Mouse (Mus musculus) activated CD4-positive, CD25-positive, alpha-beta regulatory T cell (primary cell): ENCODE measurements around the gene Klhl20. TPM values are rescaled to one million over a fixed set of nuclear protein-coding genes. Genes with fewer than 3 reads are reported as not detected.

Source experiments
- polyA plus RNA-seq, 2 experiments: library from polyadenylated mRNA; unstranded; fragments of 100-300 nt; shearing (Covaris generic); gene quantifications; one replicate each; pipeline ENCODE4 v1.2.1; 2017

The Klhl20 gene
- polyA plus RNA-seq: 10 to 100 TPM; 27.9 to 29.2 TPM

DNA sequence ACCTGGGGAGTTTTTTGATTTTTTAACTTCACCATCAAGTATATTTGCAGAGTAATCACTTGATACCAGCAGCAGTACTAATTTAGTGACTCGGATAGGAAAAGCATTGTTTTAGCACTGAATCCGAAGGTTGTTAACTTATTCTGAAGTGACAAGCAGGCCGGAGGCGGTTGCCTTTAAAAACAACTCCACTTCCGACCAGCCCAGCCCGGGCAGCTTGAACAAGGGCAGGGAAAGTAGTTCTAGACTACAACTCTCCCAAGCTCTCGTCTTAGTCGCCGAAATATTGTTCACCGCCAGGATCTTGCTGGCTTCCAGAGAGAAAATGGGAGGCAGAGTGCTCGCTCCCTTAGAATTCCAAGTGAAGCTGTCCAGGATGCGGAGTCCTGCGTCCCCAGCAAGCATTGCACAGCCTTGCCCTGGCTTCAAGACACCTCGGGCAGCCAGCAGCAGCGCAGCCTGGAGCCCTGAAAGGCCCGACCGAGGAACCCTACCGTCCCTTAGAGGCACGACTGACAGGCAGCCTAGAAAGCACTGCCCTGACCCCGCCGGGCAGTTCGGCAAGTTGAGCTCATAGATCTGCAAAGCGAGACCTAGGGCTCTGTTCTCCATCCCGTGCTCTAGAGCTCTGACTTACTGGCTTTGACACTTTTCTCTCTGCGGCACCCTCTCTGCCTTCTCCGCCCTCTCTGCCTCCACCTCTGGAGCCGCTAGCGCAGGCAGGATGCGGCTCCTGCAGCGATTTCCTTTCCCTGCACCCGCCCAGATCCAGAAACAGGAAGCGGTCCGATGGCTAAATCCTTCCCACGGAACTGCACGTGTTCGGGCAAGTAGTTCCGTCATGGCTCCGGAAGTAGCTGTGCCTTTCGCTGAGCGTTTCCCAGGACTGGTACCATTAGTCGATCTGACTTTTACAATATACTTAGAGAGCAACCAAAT lies at the start of gene Klhl20:
Gene Klhl20, minus strand, starts transcription at position 786 of the 939 bp plus-strand sequence.

DNA sequence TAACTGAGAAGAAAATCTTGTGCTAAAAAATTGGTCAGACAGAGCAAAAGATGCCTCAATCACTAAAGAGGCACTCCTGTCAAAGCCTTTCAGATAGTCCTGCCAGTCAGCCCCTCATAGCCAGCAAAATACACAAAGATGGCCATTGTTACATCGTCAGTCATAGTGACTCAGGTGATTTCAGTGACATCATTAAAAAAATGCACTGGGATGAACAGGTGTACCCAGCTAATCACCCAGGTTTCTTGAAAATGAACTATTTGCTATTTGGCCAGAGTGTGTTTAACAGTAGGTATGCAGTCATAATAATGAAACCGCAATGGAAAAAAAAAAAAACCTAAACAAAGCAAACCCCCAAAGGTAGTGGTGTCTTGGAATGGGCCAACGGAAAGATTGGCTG lies 27.9 kb upstream of the Klhl20 start, which contains the start of gene Tex50:
Gene Tex50, minus strand, starts transcription at position 101 of the 400 bp plus-strand sequence.

DNA sequence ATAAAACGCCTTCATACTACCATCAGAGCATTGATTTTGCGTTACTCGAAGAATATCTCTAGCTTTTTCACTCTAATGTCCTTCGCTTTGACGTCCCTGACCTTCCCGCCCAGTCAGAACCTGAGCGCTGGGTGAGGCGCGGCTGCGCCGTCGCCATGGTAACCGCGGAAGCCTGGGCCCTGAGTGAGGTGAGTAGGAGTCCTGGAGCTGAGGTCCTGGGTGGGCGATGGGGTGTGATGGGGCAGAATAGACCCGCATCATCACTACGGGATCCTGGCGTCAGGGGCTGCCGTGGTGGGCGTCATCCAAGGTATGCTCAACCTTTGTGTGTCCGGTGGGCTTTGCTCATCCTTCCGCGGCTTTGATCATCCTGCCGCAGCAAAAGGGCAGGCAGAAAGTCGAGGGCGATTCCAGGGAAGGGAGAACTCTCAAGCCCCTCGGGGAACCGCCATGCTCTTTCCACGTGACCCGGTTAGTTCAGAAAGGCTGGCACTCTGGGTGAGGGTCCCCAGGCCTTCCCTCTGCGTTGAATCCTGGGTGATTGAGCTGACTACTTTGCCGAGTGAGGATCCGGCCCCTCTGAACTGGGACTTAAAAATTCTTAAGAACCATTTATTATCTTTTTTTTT lies 11.3 kb upstream of the Klhl20 start, which contains the start of gene Ankrd45:
Gene Ankrd45, plus strand, starts transcription at position 161 of the 629 bp plus-strand sequence.

DNA sequence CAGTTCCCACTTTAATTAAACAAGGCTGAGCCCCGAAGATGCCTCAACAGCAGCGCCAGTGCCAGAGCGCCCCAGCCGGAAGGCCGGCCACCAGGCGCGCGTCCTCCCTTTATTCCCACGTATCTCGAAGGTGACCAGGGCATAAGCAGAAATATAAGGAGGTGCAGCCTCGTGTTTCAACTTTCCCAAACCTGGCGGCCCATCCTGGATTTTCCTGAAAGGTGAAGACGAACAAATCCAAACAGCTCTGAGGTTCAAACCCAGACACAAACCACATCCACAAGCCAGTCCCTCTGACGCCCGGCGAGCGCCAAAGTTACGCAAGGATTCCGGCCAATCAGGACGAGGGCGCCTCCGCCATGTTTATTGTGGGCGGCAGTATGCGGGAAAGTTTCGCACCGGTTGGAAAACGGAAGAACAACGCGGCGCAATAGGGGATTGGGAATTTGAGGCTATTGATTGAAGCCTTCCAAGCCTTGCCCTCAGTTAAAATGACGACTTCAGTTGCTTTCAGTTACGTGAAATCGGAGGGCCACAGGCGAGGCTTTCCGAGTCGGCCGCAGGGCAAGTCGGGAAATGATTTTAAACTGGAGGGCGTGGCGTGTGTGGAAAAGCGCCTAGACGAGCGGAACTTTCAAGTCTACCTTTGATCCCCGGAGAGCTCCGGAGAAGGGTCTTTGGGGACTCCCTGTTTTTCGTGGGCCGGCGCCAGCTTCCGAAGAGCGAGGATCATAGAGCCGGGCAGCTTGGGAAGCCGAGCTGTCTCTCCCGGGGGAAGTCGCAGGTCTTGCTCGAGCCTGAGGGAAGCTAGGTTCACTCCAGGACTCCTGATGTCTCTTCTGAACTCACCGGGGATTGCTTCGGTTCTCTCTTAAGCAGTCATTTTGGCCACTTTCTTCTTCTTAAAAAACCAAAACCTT lies 60.7 kb downstream of the Klhl20 start, which contains the start of the genes Dars2 and Cenpl:
Gene Dars2, minus strand, starts transcription at position 307 of the 920 bp plus-strand sequence.
Gene Cenpl, plus strand, starts transcription at position 362 of the 920 bp plus-strand sequence.

Other genes with a start within 250 kb of the Klhl20 start
- gene Rc3h1, start 225.1 kb downstream of the Klhl20 start, polyA plus RNA-seq: 10 to 100 TPM; 15.9 to 19.2 TPM
- gene Serpinc1, start 152.9 kb downstream of the Klhl20 start, polyA plus RNA-seq: 1 to 10 TPM; 4.2 to 7.2 TPM
- gene Zbtb37, start 96.7 kb downstream of the Klhl20 start, polyA plus RNA-seq: 10 to 100 TPM in 1 of 2 experiments, 1 to 10 TPM in 1; 7.9 to 11.2 TPM
- 10 to 100 TPM; 15.5 to 15.6 TPM for gene Dars2, start 60.9 kb downstream of the Klhl20 start, polyA plus RNA-seq
- gene Cenpl, start 60.8 kb downstream of the Klhl20 start, polyA plus RNA-seq: 10 to 100 TPM; 16.6 to 18.7 TPM
- under 1 TPM; 0.13 to 0.34 TPM for gene Ankrd45, start 11.2 kb upstream of the Klhl20 start, polyA plus RNA-seq
- not detected for gene Tex50, start 27.8 kb upstream of the Klhl20 start, polyA plus RNA-seq
- gene Prdx6, start 119.7 kb upstream of the Klhl20 start, polyA plus RNA-seq: 100 to 1,000 TPM; 227 to 250 TPM